Comparison of ENCODE assay signal across 21 mouse cellular contexts in the genomic region with DNA sequence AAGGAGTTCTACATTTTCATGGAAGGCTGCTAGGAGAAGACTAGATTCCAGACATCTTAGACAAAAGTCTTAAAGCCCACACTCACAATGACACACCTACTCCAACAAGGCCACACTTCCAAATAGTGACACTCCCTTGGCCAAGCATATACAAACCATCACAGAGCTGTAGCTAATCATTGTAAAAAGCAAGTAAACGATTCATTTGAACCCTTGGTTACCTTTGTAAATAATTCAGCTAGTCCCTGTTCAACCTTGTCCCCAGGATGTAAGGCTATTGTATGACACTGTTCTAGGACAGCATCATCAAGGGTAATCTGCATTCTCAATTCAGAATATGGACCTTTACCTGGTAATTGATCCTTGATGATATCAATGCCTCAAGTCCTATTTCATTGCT. TPM values are rescaled to one million over a fixed set of nuclear protein-coding genes. Genes with fewer than 3 reads are reported as not detected.
DNase-seq lines count a peak whose midpoint lies in the region; ATAC-seq and TF ChIP-seq lines count a peak whose summit lies in the region.
"Had no signal": no experiment of that assay in that cellular context is flagged by ENCODE, and none has a peak within 500 bp of the region (broad histone marks: within the 10 kb centered on the region; RNA-seq: fewer than 3 reads in every experiment).

No protein-coding gene starts in this region.

- H3K36me3 ChIP-seq in kidney, adult 2 months (ENCODE audit: control insufficient read depth, insufficient read depth, low read length), result no peaks in the 10 kb centered on the region
- H3K36me3 ChIP-seq in kidney, embryonic 14.5 days (ENCODE audit: control insufficient read depth, insufficient read depth, low read length), result no peaks in the 10 kb centered on the region
- no peaks in the 10 kb centered on the region for H3K36me3 ChIP-seq in kidney, postnatal 0 days (ENCODE audit: insufficient read depth, low read length)
- H3K36me3 ChIP-seq: G1E had no signal

- no peak overlapping the region for H3K27ac ChIP-seq in kidney, adult 2 months (ENCODE audit: insufficient read depth, low read depth, low read length)
- H3K27ac ChIP-seq in kidney, embryonic 14.5 days (ENCODE audit: low read depth, low read length), result no peak overlapping the region
- no peak overlapping the region for H3K27ac ChIP-seq in kidney, postnatal 0 days

- no peaks in the 10 kb centered on the region for H3K4me1 ChIP-seq in kidney, adult 2 months (ENCODE audit: control insufficient read depth, insufficient read depth, low read length)
- no peaks in the 10 kb centered on the region for H3K4me1 ChIP-seq in kidney, embryonic 14.5 days (ENCODE audit: control insufficient read depth, insufficient read depth, low read length)
- no peaks in the 10 kb centered on the region for H3K4me1 ChIP-seq in kidney, postnatal 0 days (replicated peaks; ENCODE audit: insufficient read depth, low read length)

- no peak for TF ChIP-seq POLR2A in kidney, adult 2 months (IDR thresholded peaks at IDR 0.05; ENCODE audit: low read depth, low read length)

- intact Hi-C loops in heart, postnatal 10 days (cut with DNase I), result no loop called here

- ATAC-seq in kidney, embryonic 14.5 days (ENCODE audit: low FRiP score, low TSS enrichment), result no peak
- 0 out of 2 replicates have a peak, but pooled peaks have one; percentile 61 for ATAC-seq in kidney, postnatal 0 days (replicated peaks; ENCODE audit: low FRiP score, low read depth)
- ATAC-seq: activated CD4-positive, CD25-positive, alpha-beta regulatory T cell, adult 4 months; CD4-positive, CD25-positive, alpha-beta regulatory T cell, adult 4 months; Patski had no signal

- H3K4me3 ChIP-seq in kidney, adult 2 months (ENCODE audit: insufficient read depth, low read depth, low read length), result no peak overlapping the region
- H3K4me3 ChIP-seq in kidney, embryonic 14.5 days (ENCODE audit: low read length), result no peak overlapping the region
- no peak overlapping the region for H3K4me3 ChIP-seq in kidney, postnatal 0 days (replicated peaks; ENCODE audit: low read depth, low read length)

- peak; percentile 51 for DNase-seq in heart, adult 11 months
- no peak for DNase-seq in heart, postnatal 10 days
- peak; percentile 57 for DNase-seq in kidney, adult 2 months
- peak; percentile 72 for DNase-seq in kidney, adult 9 months
- DNase-seq in kidney, postnatal 10 days, result no peak
- DNase-seq in kidney, postnatal 0 days (ENCODE audit: low spot score), result no peak
- no peak for DNase-seq in kidney, postnatal 4 days
- DNase-seq: adrenal gland, adult 2 months; adrenal gland, adult 8-10 months; adrenal gland, postnatal 10 days; adrenal gland, postnatal 14 days; adrenal gland, postnatal 25 days; adrenal gland, postnatal 36 days; B cell, adult 2 months; cerebellum, adult 11 months; cerebellum, adult 11-12 months had no signal

- no peak overlapping the region for H3K9ac ChIP-seq in kidney, embryonic 14.5 days (ENCODE audit: low read depth, low read length)
- no peak overlapping the region for H3K9ac ChIP-seq in kidney, postnatal 0 days (ENCODE audit: low read depth, low read length)

- no peak for TF ChIP-seq CTCF in kidney, adult 2 months (conservative IDR thresholded peaks at IDR 0.05; ENCODE audit: insufficient read depth, insufficient read length, low read depth, low read length)
- no peak for TF ChIP-seq CTCF in kidney, postnatal 0 days (IDR thresholded peaks at IDR 0.05; ENCODE audit: low read depth)

- 31% methylated on average over 1 of the region's 1 CpGs for WGBS in kidney, adult 2 months
- WGBS in kidney, embryonic 14.5 days, result 76% methylated on average over 1 of the region's 1 CpGs
- 59% methylated on average over 1 of the region's 1 CpGs for WGBS in kidney, postnatal 0 days

- H3K9me3 ChIP-seq in kidney, embryonic 14.5 days (ENCODE audit: control insufficient read depth, low read length), result no peaks in the 10 kb centered on the region
- no peaks in the 10 kb centered on the region for H3K9me3 ChIP-seq in kidney, postnatal 0 days (replicated peaks; ENCODE audit: low read length)
- H3K9me3 ChIP-seq: G1E had no signal

- no peak overlapping the region for H3K4me2 ChIP-seq in kidney, embryonic 14.5 days (replicated peaks; ENCODE audit: low read depth, low read length)
- H3K4me2 ChIP-seq in kidney, postnatal 0 days (ENCODE audit: low read length), result no peak overlapping the region

- no peaks in the 10 kb centered on the region for H3K27me3 ChIP-seq in kidney, adult 2 months (replicated peaks; ENCODE audit: control insufficient read depth, insufficient read depth, low read length)
- no peaks in the 10 kb centered on the region for H3K27me3 ChIP-seq in kidney, embryonic 14.5 days (ENCODE audit: control insufficient read depth, insufficient read depth, low read length)
- H3K27me3 ChIP-seq in kidney, postnatal 0 days (ENCODE audit: insufficient read depth, low read length), result no peaks in the 10 kb centered on the region

RNA-seq across cellular contexts. Expression of gene Ubr2, which starts 14.4 kb away (rescaled TPM):
- 10 to 100 TPM; 55.6 to 64.8 TPM for total RNA-seq in heart, postnatal 10 days (2021)
- polyA plus RNA-seq in kidney, adult 2 months (2012; rRNA removed), result 25.3 and 27.2 TPM in 2 replicates
- 18.9 and 30.4 TPM in 2 replicates for polyA plus RNA-seq in kidney, embryonic 14.5 days (2014; fragmentation: Nextera tagmentation; extraction: Ambion mirVana)
- 11.9 TPM in 2 replicates for polyA plus RNA-seq in kidney, postnatal 0 days (2015; fragmentation: Nextera tagmentation; extraction: Ambion mirVana)

Comparison
In these comparisons a context has a peak if more than half of its experiments do, and no peak if none do; other contexts are left out.
1. DNase-seq: peak in heart, adult 11 months (single experiment), kidney, adult 2 months (single experiment) and kidney, adult 9 months (single experiment); none in heart, postnatal 10 days (0 of 2), kidney, postnatal 10 days (single experiment), kidney, postnatal 0 days (single experiment) and kidney, postnatal 4 days (0 of 2).